Mouse (Mus musculus): Measurements from ENCODE around the gene Cr2. TPM values are rescaled to one million over a fixed set of nuclear protein-coding genes. Genes with fewer than 3 reads are reported as not detected.
"Not testable (repeated sequence)": the region's sequence is repeated elsewhere in the genome, so short reads cannot be mapped to it uniquely, and the experiment has no call there.

The Cr2 gene
- total RNA-seq (2014; rRNA removed; ENCODE audit: low replicate concordance) (not detected in 2 replicates), polyA plus RNA-seq (2015; fragmentation: Nextera tagmentation; extraction: Ambion mirVana) (0.11 and 0.12 TPM in 2 replicates)

DNA sequence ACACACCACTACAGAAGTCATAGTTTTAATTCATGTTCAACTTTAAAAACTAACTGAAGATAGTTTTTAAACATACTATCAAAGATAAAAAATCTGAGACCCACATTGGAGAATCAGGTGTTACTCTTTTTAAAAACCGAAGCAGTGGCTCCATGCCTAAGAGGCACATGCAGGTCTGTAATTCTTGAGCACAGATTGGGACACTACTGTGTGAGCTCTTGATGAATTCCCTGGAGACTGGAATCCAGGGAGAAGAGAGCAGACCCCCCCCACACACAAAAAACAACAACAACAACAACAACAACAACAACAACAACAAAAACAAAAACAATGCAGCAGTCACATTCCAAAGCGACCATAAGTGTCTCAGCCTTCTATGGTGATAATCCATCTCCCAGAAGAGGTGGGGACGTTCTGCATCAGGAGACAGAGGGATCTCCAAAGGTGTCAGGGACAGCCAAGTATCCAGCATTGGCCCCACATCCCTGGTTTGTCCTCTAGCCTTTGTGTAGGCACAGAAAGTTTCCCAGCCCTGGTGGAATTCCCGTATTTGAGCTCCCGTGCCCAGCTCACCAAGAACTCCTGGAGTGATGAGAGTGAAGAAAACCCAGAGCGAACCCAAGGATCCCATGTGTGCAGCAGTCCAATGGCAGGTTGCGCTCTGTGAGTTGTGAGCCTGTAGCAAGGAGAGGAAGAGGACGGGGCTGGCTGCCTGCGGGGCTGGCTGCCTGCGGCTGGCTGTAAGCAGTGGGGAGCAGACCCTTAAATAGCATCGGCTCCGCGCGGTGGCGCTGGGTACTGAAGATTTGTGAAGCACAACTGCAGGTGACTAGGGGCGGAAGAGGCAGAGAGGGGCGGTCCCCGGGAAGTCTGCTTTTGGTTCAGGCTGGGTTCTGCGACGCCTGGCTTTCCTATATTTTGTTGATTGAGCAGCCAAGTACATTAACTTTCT lies at the start of gene Cr2:
TSS of gene Cr2 (minus strand) at position 737 of the 952 bp plus-strand sequence.
- ATAC-seq (ENCODE audit: insufficient read depth, low read depth), result peak; percentile 95
- peak; percentile 41 for TF ChIP-seq CTCF (IDR thresholded peaks at IDR 0.05; ENCODE audit: low read depth)
- no peak for TF ChIP-seq EP300 (IDR thresholded peaks at IDR 0.05; ENCODE audit: low read depth)
- peak; percentile 45 for DNase-seq (ENCODE audit: low spot score)
- H3K9ac ChIP-seq (replicated peaks; ENCODE audit: low read depth, low read length), result 0 out of 2 replicates have a peak within 1 kb of the TSS, but pooled peaks have one; percentile 26
- no peaks in the 10 kb centered on the region for H3K27me3 ChIP-seq (ENCODE audit: control insufficient read depth, insufficient read depth, low read length)
- H3K4me1 ChIP-seq (ENCODE audit: control insufficient read depth, insufficient read depth), result 0 out of 2 replicates have a peak, but pooled peaks cover 5% of the 10 kb centered on the region
- H3K27ac ChIP-seq (ENCODE audit: low read depth), result no peak within 1 kb of the TSS
- no peaks in the 10 kb centered on the region for H3K9me3 ChIP-seq (replicated peaks; ENCODE audit: control insufficient read depth, low read length)
- 6% methylated on average over 20 of the region's 20 CpGs for WGBS
- peak within 1 kb of the TSS; percentile 69 for H3K4me2 ChIP-seq (ENCODE audit: low read depth, low read length)
- no peaks in the 10 kb centered on the region for H3K36me3 ChIP-seq (replicated peaks; ENCODE audit: control insufficient read depth, insufficient read depth, low read length)
- H3K4me3 ChIP-seq (ENCODE audit: low read depth, low read length), result peak within 1 kb of the TSS; percentile 37

DNA sequence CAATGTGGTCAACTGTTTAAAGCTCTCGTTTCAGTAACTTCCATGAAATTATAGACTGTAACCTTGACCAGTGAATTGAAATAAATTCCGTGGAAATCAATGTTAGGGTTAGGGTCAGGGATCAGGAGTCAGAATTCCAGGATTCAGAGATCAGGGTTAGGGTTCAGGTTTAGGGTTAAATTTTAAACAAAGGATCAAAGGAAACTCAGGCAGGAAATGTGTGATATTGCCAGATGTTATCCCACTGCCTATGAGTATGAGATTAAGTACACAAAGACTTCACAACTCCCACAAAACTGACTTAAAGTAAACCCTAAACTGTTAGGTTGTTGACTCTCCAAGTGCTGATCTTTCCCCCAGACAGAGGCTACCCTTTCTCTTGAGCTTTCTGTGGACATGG lies 45.3 kb upstream of the Cr2 start:
- Histone ChIP-seq H3K4me3 (ENCODE audit: low read depth, low read length) (no peak overlapping the region), H3K4me1 (ENCODE audit: control insufficient read depth, insufficient read depth) (no peaks in the 10 kb centered on the region), H3K27ac (ENCODE audit: low read depth) (no peak overlapping the region), H3K9ac (replicated peaks; ENCODE audit: low read depth, low read length) (no peak overlapping the region), H3K27me3 (ENCODE audit: control insufficient read depth, insufficient read depth, low read length) (no peaks in the 10 kb centered on the region), H3K36me3 (replicated peaks; ENCODE audit: control insufficient read depth, insufficient read depth, low read length) (no peaks in the 10 kb centered on the region), H3K4me2 (ENCODE audit: low read depth, low read length) (no peak overlapping the region), H3K9me3 (replicated peaks; ENCODE audit: control insufficient read depth, low read length) (no peaks in the 10 kb centered on the region)
- no peak for ATAC-seq (ENCODE audit: insufficient read depth, low read depth)
- no peak for TF ChIP-seq CTCF (IDR thresholded peaks at IDR 0.05; ENCODE audit: low read depth)
- no peak for TF ChIP-seq EP300 (IDR thresholded peaks at IDR 0.05; ENCODE audit: low read depth)
- WGBS, result 49% methylated on average over 2 of the region's 2 CpGs
- DNase-seq (ENCODE audit: low spot score), result no peak

GRCm38 (mm10) chr1:195212851-195213250 lies 36.3 kb upstream of the Cr2 start:
- H3K4me2 ChIP-seq (ENCODE audit: low read depth, low read length), result not testable (repeated sequence)
- WGBS, result 44% methylated on average over 19 of the region's 19 CpGs

DNA sequence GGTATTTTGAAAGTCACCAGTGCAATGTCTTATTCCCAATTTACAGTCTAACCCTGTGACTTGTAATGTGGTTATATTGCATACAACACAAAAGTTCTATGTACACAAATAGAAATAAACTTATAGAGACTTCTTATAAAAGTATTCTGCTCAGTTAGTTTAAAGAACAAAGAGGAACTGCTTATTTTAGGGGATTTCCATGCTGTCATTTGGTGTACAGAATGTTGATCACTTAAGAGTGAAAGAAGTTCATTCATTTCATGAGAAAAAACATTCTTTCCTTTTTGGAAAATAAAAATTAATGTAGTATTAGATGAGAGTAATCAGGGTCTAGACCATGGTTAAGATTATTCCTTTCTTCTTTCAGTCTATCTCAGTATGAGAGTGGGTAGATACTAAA lies 8.2 kb upstream of the Cr2 start:
- Histone ChIP-seq H3K9me3 (replicated peaks; ENCODE audit: control insufficient read depth, low read length) (no peaks in the 10 kb centered on the region), H3K27ac (ENCODE audit: low read depth) (no peak overlapping the region), H3K4me3 (ENCODE audit: low read depth, low read length) (no peak overlapping the region), H3K4me1 (ENCODE audit: control insufficient read depth, insufficient read depth) (no peaks in the 10 kb centered on the region), H3K4me2 (ENCODE audit: low read depth, low read length) (no peak overlapping the region), H3K27me3 (ENCODE audit: control insufficient read depth, insufficient read depth, low read length) (no peaks in the 10 kb centered on the region), H3K9ac (replicated peaks; ENCODE audit: low read depth, low read length) (no peak overlapping the region), H3K36me3 (replicated peaks; ENCODE audit: control insufficient read depth, insufficient read depth, low read length) (no peaks in the 10 kb centered on the region)
- ATAC-seq (ENCODE audit: insufficient read depth, low read depth) (no peak), DNase-seq (ENCODE audit: low spot score) (no peak)
- TF ChIP-seq EP300 (IDR thresholded peaks at IDR 0.05; ENCODE audit: low read depth) (no peak), CTCF (IDR thresholded peaks at IDR 0.05; ENCODE audit: low read depth) (no peak)

More at GRCm38 (mm10) chr1:195212851-195213250, 36.3 kb upstream of the Cr2 start:
- H3K27ac ChIP-seq (ENCODE audit: low read depth); H3K27me3 ChIP-seq (ENCODE audit: control insufficient read depth, insufficient read depth, low read length); H3K9ac ChIP-seq (replicated peaks; ENCODE audit: low read depth, low read length); H3K4me1 ChIP-seq (ENCODE audit: control insufficient read depth, insufficient read depth); H3K9me3 ChIP-seq (replicated peaks; ENCODE audit: control insufficient read depth, low read length); DNase-seq (ENCODE audit: low spot score); H3K36me3 ChIP-seq (replicated peaks; ENCODE audit: control insufficient read depth, insufficient read depth, low read length); H3K4me3 ChIP-seq (ENCODE audit: low read depth, low read length); ATAC-seq (ENCODE audit: insufficient read depth, low read depth): not testable (repeated sequence)

DNA sequence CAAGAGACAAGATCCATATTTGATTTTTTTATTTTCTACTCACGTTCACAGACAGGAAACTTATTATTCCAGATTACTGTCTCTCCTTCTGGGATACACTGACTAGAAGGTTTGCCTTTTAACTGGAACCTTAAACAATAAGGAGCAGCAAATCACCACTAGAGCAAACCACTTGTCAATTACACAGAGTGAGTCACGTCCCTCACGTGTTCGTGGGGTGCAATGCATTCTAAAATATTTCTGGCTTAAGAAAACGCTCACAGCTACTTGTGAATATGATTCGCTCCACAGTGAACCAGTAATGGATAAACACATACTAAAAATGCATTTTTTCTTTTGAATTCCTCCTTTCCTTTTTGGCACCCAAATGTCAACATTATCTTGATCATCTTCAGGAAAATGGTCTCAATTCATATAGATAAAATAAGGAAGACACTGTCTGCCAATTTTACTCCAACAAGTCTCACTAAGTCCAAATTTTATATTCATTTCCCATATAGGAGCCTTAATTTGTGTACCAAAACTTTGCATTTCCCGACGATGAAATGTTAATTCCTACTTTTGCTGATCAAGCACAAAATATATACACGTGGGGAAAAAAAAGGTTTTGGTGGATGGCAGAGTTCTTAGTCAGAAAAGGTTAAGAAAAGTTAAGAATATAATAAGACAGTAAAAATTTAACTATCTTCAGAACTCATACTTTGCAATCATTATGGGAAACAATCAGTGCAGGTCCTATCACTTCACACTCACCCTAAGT lies 11.3 kb downstream of the Cr2 start:
- DNase-seq (ENCODE audit: low spot score) (no peak), ATAC-seq (ENCODE audit: insufficient read depth, low read depth) (no peak)
- no peak for TF ChIP-seq EP300 (IDR thresholded peaks at IDR 0.05; ENCODE audit: low read depth)
- TF ChIP-seq CTCF (IDR thresholded peaks at IDR 0.05; ENCODE audit: low read depth), result no peak
- no peaks in the 10 kb centered on the region for H3K4me1 ChIP-seq (ENCODE audit: control insufficient read depth, insufficient read depth)
- WGBS, result 67% methylated on average over 9 of the region's 9 CpGs
- no peak overlapping the region for H3K9ac ChIP-seq (replicated peaks; ENCODE audit: low read depth, low read length)
- no peak overlapping the region for H3K4me3 ChIP-seq (ENCODE audit: low read depth, low read length)
- no peaks in the 10 kb centered on the region for H3K36me3 ChIP-seq (replicated peaks; ENCODE audit: control insufficient read depth, insufficient read depth, low read length)
- no peaks in the 10 kb centered on the region for H3K9me3 ChIP-seq (replicated peaks; ENCODE audit: control insufficient read depth, low read length)
- H3K27ac ChIP-seq (ENCODE audit: low read depth), result no peak overlapping the region
- H3K4me2 ChIP-seq (ENCODE audit: low read depth, low read length), result no peak overlapping the region
- no peaks in the 10 kb centered on the region for H3K27me3 ChIP-seq (ENCODE audit: control insufficient read depth, insufficient read depth, low read length)

Measured in heart, postnatal 0 days (tissue).